Mouse (Mus musculus): ENCODE measurements around the gene Gm17364. TPM values are rescaled to one million over a fixed set of nuclear protein-coding genes. Genes with fewer than 3 reads are reported as not detected.
A peak's percentile ranks its signal among the peaks of the same experiment; 100 is the strongest.
"Not testable (repeated sequence)": the region's sequence is repeated elsewhere in the genome, so short reads cannot be mapped to it uniquely, and the experiment has no call there.

The Gm17364 gene
- total RNA-seq, 1 experiment from 2014 or later, result not detected

DNA sequence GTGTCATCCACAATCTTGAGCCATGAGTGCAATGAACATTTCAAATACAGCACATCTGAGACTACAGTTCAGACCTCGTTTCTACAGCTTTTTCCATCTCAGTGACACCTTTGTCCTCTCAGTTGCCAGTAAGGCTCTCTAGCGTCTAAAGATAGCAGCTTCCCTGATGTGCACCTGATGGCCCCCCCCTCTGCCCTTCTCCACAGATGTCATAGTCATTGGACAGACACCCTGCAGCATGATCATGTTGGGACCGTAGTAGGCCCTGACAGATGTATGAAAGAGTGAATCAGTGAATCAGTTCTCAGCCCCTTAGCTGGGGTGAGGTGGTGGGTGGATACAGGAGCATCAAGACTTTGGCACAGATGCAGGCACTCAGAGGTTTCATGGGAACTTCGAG lies 15.9 kb downstream of the Gm17364 start:
- ATAC-seq (replicated peaks in 1 of 2; ENCODE audit: insufficient read depth in 1 of 2, low FRiP score in 2 of 2, low TSS enrichment in 1 of 2, low read depth in 1 of 2, poor library complexity in 2 of 2, severe bottlenecking in 2 of 2), result no peak

DNA sequence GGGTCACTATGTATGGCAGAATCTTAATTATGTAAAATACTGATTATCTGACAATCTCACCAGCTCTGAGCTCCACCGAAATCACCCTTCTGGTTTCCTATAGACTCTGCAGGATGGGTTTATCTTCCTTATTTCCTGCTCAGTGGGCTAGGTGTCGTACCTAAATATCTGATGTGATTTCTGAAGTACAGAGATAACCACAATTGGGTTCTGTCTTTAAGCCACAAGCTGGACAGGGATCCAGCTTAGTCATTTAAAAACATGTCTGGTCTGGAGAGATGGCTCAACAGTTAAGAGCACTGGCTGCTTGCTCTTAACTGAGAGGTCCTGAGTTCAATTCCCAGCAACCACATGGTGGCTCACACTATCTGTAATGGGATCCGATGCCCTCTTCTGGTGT lies 16.8 kb downstream of the Gm17364 start:
- ATAC-seq (replicated peaks in 1 of 2; ENCODE audit: insufficient read depth in 1 of 2, low FRiP score in 2 of 2, low TSS enrichment in 1 of 2, low read depth in 1 of 2, poor library complexity in 2 of 2, severe bottlenecking in 2 of 2), result no peak

- ATAC-seq (replicated peaks in 1 of 2; ENCODE audit: insufficient read depth in 1 of 2, low FRiP score in 2 of 2, low TSS enrichment in 1 of 2, low read depth in 1 of 2, poor library complexity in 2 of 2, severe bottlenecking in 2 of 2), result no peak
Measured at GRCm38 (mm10) chr13:41256126-41256525, 17.7 kb downstream of the Gm17364 start.

- no peak for ATAC-seq (replicated peaks in 1 of 2; ENCODE audit: insufficient read depth in 1 of 2, low FRiP score in 2 of 2, low TSS enrichment in 1 of 2, low read depth in 1 of 2, poor library complexity in 2 of 2, severe bottlenecking in 2 of 2)
Measured at GRCm38 (mm10) chr13:41252736-41253135, 21.0 kb downstream of the Gm17364 start.

- ATAC-seq (replicated peaks in 1 of 2; ENCODE audit: insufficient read depth in 1 of 2, low FRiP score in 2 of 2, low TSS enrichment in 1 of 2, low read depth in 1 of 2, poor library complexity in 2 of 2, severe bottlenecking in 2 of 2), result no peak
Measured at GRCm38 (mm10) chr13:41252141-41252540, 21.6 kb downstream of the Gm17364 start.

GRCm38 (mm10) chr13:41251667-41252066 lies 22.1 kb downstream of the Gm17364 start:
- no peak for ATAC-seq (replicated peaks in 1 of 2; ENCODE audit: insufficient read depth in 1 of 2, low FRiP score in 2 of 2, low TSS enrichment in 1 of 2, low read depth in 1 of 2, poor library complexity in 2 of 2, severe bottlenecking in 2 of 2)

DNA sequence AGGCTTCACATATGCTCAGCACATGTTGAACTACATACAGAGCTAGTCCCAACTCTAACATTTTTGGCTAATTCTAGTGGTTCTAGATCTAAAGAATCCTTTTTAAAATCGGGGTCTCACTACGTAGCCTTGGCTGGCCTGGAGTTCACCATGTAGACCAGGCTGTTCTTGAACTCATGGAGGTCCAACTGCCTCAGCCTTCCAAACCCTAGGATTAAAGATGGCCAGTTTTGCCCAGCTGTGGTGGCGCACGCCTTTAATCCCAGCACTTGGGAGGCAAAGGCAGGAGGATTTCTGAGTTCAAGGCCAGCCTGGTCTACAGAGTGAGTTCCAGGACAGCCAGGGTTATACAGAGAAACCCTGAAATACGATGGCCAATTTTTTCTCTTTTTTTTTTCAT lies 22.5 kb downstream of the Gm17364 start:
- ATAC-seq (replicated peaks in 1 of 2; ENCODE audit: insufficient read depth in 1 of 2, low FRiP score in 2 of 2, low TSS enrichment in 1 of 2, low read depth in 1 of 2, poor library complexity in 2 of 2, severe bottlenecking in 2 of 2), result not testable (repeated sequence)

GRCm38 (mm10) chr13:41250318-41250981 lies 23.3 kb downstream of the Gm17364 start:
- no peak; a peak in 1 of 4 replicates for ATAC-seq (replicated peaks in 1 of 2; ENCODE audit: insufficient read depth in 1 of 2, low FRiP score in 2 of 2, low TSS enrichment in 1 of 2, low read depth in 1 of 2, poor library complexity in 2 of 2, severe bottlenecking in 2 of 2)

DNA sequence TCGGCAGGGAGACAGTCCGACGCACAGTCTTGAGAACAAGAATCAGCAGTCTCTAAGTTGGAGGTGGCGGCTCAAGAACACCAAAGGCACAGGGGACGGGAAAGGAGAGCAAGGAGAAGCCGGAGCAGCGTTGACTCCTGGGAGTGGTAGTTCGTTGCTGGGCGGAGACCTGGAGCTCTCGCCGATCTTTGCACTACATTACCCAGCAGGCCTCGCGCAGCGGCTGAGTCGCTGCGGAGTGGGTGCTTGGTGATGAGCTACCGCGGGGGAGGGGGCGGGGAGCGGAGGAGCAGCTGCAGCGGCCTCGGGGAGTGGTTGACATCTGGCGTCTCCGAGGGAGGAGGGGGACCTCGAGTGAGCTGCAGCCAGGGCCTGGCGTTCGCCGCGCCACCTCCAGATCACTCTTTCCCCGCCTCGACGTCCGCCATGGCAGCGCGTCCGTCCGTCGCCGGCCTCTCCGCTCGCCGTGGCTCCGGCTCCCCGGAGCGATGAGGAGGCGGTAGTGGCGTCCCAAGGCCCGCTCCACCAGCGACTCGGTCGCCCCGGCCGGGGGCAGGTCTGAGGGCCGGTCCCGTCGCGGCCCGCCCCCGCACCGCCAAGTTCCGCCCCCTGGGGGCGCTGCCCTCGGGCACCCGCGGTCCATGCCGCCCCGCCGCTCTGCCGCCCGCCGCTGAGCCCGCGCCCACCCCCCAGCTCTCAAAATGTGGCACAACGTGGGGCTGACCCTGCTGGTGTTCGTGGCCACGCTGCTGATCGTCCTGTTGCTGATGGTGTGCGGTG lies 24.0 kb downstream of the Gm17364 start, which contains the start of gene Smim13:
Smim13 (plus strand) TSS at position 307 of the 780 bp plus-strand sequence.
- ATAC-seq (replicated peaks in 1 of 2; ENCODE audit: insufficient read depth in 1 of 2, low FRiP score in 2 of 2, low TSS enrichment in 1 of 2, low read depth in 1 of 2, poor library complexity in 2 of 2, severe bottlenecking in 2 of 2), result peak; percentile 98 to 99

- 0 out of 4 replicates have a peak, but pooled peaks have one; percentile 1 for ATAC-seq (replicated peaks in 1 of 2; ENCODE audit: insufficient read depth in 1 of 2, low FRiP score in 2 of 2, low TSS enrichment in 1 of 2, low read depth in 1 of 2, poor library complexity in 2 of 2, severe bottlenecking in 2 of 2)
Measured at GRCm38 (mm10) chr13:41248751-41249520, 24.8 kb downstream of the Gm17364 start.

DNA sequence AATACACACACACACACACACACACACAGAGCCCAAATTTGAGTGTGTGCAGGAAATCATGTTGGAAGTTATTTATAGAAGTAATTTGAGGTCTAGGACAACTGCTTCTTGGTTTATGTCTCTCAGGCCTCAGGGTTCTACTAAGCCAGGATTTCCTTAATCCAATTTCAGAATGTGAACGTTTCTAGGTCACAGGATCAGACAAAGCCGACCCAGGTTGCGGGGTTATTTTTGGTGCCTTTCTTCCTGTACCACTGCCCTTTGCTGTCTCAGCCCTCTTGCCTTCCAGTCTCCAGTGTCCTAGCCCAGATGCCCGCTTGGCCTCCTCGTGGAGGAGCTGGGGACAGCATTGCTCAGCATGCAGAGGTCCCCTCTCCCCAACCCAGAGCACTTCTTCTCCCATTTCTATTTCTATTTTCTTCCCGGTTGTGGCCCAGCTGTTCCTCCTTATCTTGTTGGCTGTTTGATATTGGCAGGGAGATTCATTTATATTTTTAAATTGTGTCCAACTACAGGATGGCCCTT lies 29.4 kb downstream of the Gm17364 start:
- ATAC-seq (replicated peaks in 1 of 2; ENCODE audit: insufficient read depth in 1 of 2, low FRiP score in 2 of 2, low TSS enrichment in 1 of 2, low read depth in 1 of 2, poor library complexity in 2 of 2, severe bottlenecking in 2 of 2), result peak in 1 of 2 experiments; percentile 49; a peak in 2 of 4 replicates

DNA sequence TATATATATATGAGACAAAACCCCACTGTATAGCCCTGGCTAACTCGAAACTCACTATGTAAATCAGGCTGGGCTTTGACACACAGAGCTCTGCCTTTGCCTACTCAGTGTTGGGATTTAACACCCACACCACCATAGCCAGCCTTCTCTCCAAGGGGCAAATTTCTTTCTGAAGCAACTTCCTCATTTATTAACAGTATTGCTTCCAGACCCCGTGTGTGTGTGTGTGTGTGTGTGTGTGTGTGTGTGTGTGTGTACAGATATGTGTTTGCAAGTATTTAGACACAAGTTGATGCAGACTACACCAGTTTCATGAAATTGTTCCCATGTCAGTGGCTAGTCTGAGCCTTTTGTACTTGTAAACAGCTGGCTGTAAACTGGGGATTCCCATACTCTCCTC lies 32.2 kb downstream of the Gm17364 start:
- ATAC-seq (replicated peaks in 1 of 2; ENCODE audit: insufficient read depth in 1 of 2, low FRiP score in 2 of 2, low TSS enrichment in 1 of 2, low read depth in 1 of 2, poor library complexity in 2 of 2, severe bottlenecking in 2 of 2), result peak in 1 of 2 experiments; percentile 39; a peak in 1 of 4 replicates

DNA sequence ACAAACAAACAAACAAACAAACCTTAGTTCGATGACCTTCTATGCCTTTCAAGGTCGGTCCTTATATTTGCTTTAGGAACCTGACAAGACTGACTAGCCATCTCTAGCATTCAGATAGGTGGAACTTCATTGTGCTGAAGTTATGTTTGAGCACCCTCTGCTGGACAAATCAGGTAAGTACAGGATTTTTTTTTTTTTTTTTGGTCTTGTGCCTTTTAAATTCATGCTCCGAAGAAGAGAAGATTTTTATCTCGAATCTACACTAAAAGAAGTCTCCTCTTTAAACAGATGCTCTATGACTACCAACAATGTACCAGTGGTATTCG lies 35.0 kb downstream of the Gm17364 start:
- peak in 1 of 2 experiments; percentile 39; a peak in 1 of 4 replicates for ATAC-seq (replicated peaks in 1 of 2; ENCODE audit: insufficient read depth in 1 of 2, low FRiP score in 2 of 2, low TSS enrichment in 1 of 2, low read depth in 1 of 2, poor library complexity in 2 of 2, severe bottlenecking in 2 of 2)

DNA sequence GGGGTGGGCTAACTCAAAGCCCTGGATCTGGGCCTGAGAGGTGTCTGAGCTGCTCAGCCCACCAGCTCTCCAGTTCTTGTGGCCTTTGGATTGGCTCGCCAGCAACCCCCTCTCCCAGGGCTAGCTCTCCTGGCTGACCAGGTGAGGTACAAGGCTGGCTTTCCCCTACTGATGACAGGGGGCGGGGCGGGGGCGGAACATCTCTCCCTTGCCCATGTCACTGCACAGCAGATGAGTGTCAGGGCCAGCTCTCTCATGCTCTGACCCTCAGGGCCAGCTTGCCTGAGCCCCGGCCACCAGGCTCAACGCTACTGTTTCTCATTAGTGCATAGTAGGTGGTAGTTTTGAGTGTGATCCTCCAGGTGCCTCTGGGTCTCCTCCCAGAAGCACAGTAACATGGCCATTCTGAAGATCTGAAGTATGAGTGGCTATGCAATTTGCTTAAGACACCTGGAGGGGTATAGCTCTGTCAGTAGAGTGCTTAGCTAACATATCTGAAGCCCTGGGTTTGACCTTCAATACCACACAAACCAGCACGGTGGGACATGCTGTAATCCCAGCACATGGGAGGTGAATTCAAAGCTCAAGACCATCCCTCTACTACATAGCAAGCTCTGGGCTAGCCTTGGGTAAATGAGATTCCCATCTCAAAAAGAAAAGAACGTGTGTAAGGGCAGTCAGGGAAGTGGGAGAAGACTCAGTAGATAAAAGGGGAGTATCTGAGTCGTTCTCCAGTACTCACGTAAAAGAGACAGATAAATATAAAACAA lies 35.6 kb downstream of the Gm17364 start:
- ATAC-seq (replicated peaks in 1 of 2; ENCODE audit: insufficient read depth in 1 of 2, low FRiP score in 2 of 2, low TSS enrichment in 1 of 2, low read depth in 1 of 2, poor library complexity in 2 of 2, severe bottlenecking in 2 of 2), result no peak

- ATAC-seq (replicated peaks in 1 of 2; ENCODE audit: insufficient read depth in 1 of 2, low FRiP score in 2 of 2, low TSS enrichment in 1 of 2, low read depth in 1 of 2, poor library complexity in 2 of 2, severe bottlenecking in 2 of 2), result peak; percentile 42 to 59; a peak in 3 of 4 replicates
Measured at GRCm38 (mm10) chr13:41235845-41236741, 37.7 kb downstream of the Gm17364 start.

DNA sequence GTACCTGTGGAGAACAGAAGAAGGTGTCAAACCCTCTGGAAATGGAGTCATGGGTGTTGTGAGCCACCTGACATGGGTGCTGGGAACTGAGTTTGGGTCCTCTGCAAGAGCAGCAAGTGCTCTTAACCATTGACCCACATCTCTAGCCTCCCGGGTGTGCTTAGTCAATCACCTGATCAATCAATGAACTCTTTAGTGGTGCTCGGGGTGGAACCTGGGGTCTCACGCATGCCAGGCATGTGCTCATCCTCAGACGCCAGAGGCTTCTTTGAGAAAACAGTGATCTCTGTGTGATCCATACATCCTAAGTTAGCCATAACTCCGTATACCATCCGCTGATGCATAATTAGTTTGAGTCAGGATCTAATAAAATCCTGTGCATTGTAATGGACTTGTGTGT lies 38.6 kb downstream of the Gm17364 start:
- ATAC-seq (replicated peaks in 1 of 2; ENCODE audit: insufficient read depth in 1 of 2, low FRiP score in 2 of 2, low TSS enrichment in 1 of 2, low read depth in 1 of 2, poor library complexity in 2 of 2, severe bottlenecking in 2 of 2), result no peak

Measured in hematopoietic stem cell, adult 5-6 weeks (primary cell).